Mouse (Mus musculus): ENCODE results near the gene A530064D06Rik. TPM values are rescaled to one million over a fixed set of nuclear protein-coding genes. Genes with fewer than 3 reads are reported as not detected.

Gene A530064D06Rik
- polyA plus RNA-seq, 1 experiment, result not detected

- TF ChIP-seq POLR2A (IDR thresholded peaks at IDR 0.05; ENCODE audit: low read depth, low read length), result no peak
- TF ChIP-seq CTCF (IDR thresholded peaks at IDR 0.05; ENCODE audit: borderline replicate concordance, insufficient read depth, low read length), result no peak
- Histone ChIP-seq H3K4me1 (ENCODE audit: control insufficient read depth, insufficient read depth, low read length) (no peaks in the 10 kb centered on the region), H3K27ac (ENCODE audit: insufficient read depth, low read length) (no peak overlapping the region), H3K4me3 (ENCODE audit: insufficient read depth, low read length) (no peak overlapping the region)
Measured at GRCm38 (mm10) chr17:48120456-48120855, 46.6 kb downstream of the A530064D06Rik start.

- no peak overlapping the region for H3K27ac ChIP-seq (ENCODE audit: insufficient read depth, low read length)
- TF ChIP-seq CTCF (IDR thresholded peaks at IDR 0.05; ENCODE audit: borderline replicate concordance, insufficient read depth, low read length), result peak; percentile 31; the same call in 1 of the 2 replicates
- no peak for TF ChIP-seq POLR2A (IDR thresholded peaks at IDR 0.05; ENCODE audit: low read depth, low read length)
- no peaks in the 10 kb centered on the region for H3K4me1 ChIP-seq (ENCODE audit: control insufficient read depth, insufficient read depth, low read length)
- H3K4me3 ChIP-seq (ENCODE audit: insufficient read depth, low read length), result no peak overlapping the region
Measured at GRCm38 (mm10) chr17:48119656-48120055, 47.4 kb downstream of the A530064D06Rik start.

- no peak overlapping the region for H3K27ac ChIP-seq (ENCODE audit: insufficient read depth, low read length)
- no peak overlapping the region for H3K4me3 ChIP-seq (ENCODE audit: insufficient read depth, low read length)
- no peaks in the 10 kb centered on the region for H3K4me1 ChIP-seq (ENCODE audit: control insufficient read depth, insufficient read depth, low read length)
- TF ChIP-seq CTCF (IDR thresholded peaks at IDR 0.05; ENCODE audit: borderline replicate concordance, insufficient read depth, low read length) (no peak), POLR2A (IDR thresholded peaks at IDR 0.05; ENCODE audit: low read depth, low read length) (no peak)
Measured at GRCm38 (mm10) chr17:48118570-48118969, 48.5 kb downstream of the A530064D06Rik start.

- H3K27ac ChIP-seq (ENCODE audit: insufficient read depth, low read length), result no peak overlapping the region
- H3K4me3 ChIP-seq (ENCODE audit: insufficient read depth, low read length), result no peak overlapping the region
- no peaks in the 10 kb centered on the region for H3K4me1 ChIP-seq (ENCODE audit: control insufficient read depth, insufficient read depth, low read length)
- TF ChIP-seq CTCF (IDR thresholded peaks at IDR 0.05; ENCODE audit: borderline replicate concordance, insufficient read depth, low read length) (no peak), POLR2A (IDR thresholded peaks at IDR 0.05; ENCODE audit: low read depth, low read length) (no peak)
Measured at GRCm38 (mm10) chr17:48110547-48111287, 56.4 kb downstream of the A530064D06Rik start.

- H3K4me1 ChIP-seq (ENCODE audit: control insufficient read depth, insufficient read depth, low read length), result no peaks in the 10 kb centered on the region
- H3K27ac ChIP-seq (ENCODE audit: insufficient read depth, low read length), result no peak overlapping the region
- no peak for TF ChIP-seq POLR2A (IDR thresholded peaks at IDR 0.05; ENCODE audit: low read depth, low read length)
- TF ChIP-seq CTCF (IDR thresholded peaks at IDR 0.05; ENCODE audit: borderline replicate concordance, insufficient read depth, low read length), result no peak
- H3K4me3 ChIP-seq (ENCODE audit: insufficient read depth, low read length), result no peak overlapping the region
Measured at GRCm38 (mm10) chr17:48108520-48108919, 58.6 kb downstream of the A530064D06Rik start.

- Histone ChIP-seq H3K4me1 (ENCODE audit: control insufficient read depth, insufficient read depth, low read length) (no peaks in the 10 kb centered on the region), H3K4me3 (ENCODE audit: insufficient read depth, low read length) (no peak overlapping the region), H3K27ac (ENCODE audit: insufficient read depth, low read length) (no peak overlapping the region)
- TF ChIP-seq POLR2A (IDR thresholded peaks at IDR 0.05; ENCODE audit: low read depth, low read length) (no peak), CTCF (IDR thresholded peaks at IDR 0.05; ENCODE audit: borderline replicate concordance, insufficient read depth, low read length) (no peak)
Measured at GRCm38 (mm10) chr17:48107862-48108261, 59.2 kb downstream of the A530064D06Rik start.

GRCm38 (mm10) chr17:48107333-48107732, 59.7 kb downstream of the A530064D06Rik start:
- TF ChIP-seq POLR2A (IDR thresholded peaks at IDR 0.05; ENCODE audit: low read depth, low read length) (no peak), CTCF (IDR thresholded peaks at IDR 0.05; ENCODE audit: borderline replicate concordance, insufficient read depth, low read length) (no peak)
- Histone ChIP-seq H3K27ac (ENCODE audit: insufficient read depth, low read length) (no peak overlapping the region), H3K4me1 (ENCODE audit: control insufficient read depth, insufficient read depth, low read length) (no peaks in the 10 kb centered on the region), H3K4me3 (ENCODE audit: insufficient read depth, low read length) (no peak overlapping the region)

GRCm38 (mm10) chr17:48100441-48101417, 66.3 kb downstream of the A530064D06Rik start:
- no peaks in the 10 kb centered on the region; the same call in 1 of the 2 replicates for H3K4me1 ChIP-seq (ENCODE audit: control insufficient read depth, insufficient read depth, low read length)
- no peak for TF ChIP-seq POLR2A (IDR thresholded peaks at IDR 0.05; ENCODE audit: low read depth, low read length)
- TF ChIP-seq CTCF (IDR thresholded peaks at IDR 0.05; ENCODE audit: borderline replicate concordance, insufficient read depth, low read length), result peak; percentile 98

GRCm38 (mm10) chr17:48099312-48099711, 67.8 kb downstream of the A530064D06Rik start:
- Histone ChIP-seq H3K27ac (ENCODE audit: insufficient read depth, low read length) (no peak overlapping the region), H3K4me3 (ENCODE audit: insufficient read depth, low read length) (no peak overlapping the region), H3K4me1 (ENCODE audit: control insufficient read depth, insufficient read depth, low read length) (no peaks in the 10 kb centered on the region; the same call in 1 of the 2 replicates)
- TF ChIP-seq POLR2A (IDR thresholded peaks at IDR 0.05; ENCODE audit: low read depth, low read length) (no peak), CTCF (IDR thresholded peaks at IDR 0.05; ENCODE audit: borderline replicate concordance, insufficient read depth, low read length) (no peak)

More at GRCm38 (mm10) chr17:48100441-48101417, 66.3 kb downstream of the A530064D06Rik start:
- H3K27ac ChIP-seq (ENCODE audit: insufficient read depth, low read length), result no peak overlapping the region
- no peak overlapping the region for H3K4me3 ChIP-seq (ENCODE audit: insufficient read depth, low read length)

Other genes starting within 250 kb of the A530064D06Rik start
- gene Foxp4, start 242.6 kb downstream of the A530064D06Rik start, polyA plus RNA-seq (2011; ENCODE audit: insufficient read length, low read depth, missing spikeins), result 27.2 and 29.5 TPM in 2 replicates
- gene 1700122O11Rik, start 129.0 kb downstream of the A530064D06Rik start, polyA plus RNA-seq (2011; ENCODE audit: insufficient read length, low read depth, missing spikeins), result not detected in 2 replicates
- gene 1700067P10Rik, start 78.0 kb downstream of the A530064D06Rik start, polyA plus RNA-seq (2011; ENCODE audit: insufficient read length, low read depth, missing spikeins), result not detected in 2 replicates
- gene 9830107B12Rik, start 21.0 kb downstream of the A530064D06Rik start, polyA plus RNA-seq (2011; ENCODE audit: insufficient read length, low read depth, missing spikeins), result not detected in 2 replicates
- 0.33 TPM in 1 of 2 replicates, not detected in the other for gene Trem1, start 65.5 kb upstream of the A530064D06Rik start, polyA plus RNA-seq (2011; ENCODE audit: insufficient read length, low read depth, missing spikeins)
- not detected in 2 replicates for gene Trem3, start 80.5 kb upstream of the A530064D06Rik start, polyA plus RNA-seq (2011; ENCODE audit: insufficient read length, low read depth, missing spikeins)
- gene Treml4, start 97.0 kb upstream of the A530064D06Rik start, polyA plus RNA-seq (2011; ENCODE audit: insufficient read length, low read depth, missing spikeins), result not detected in 2 replicates
- not detected in 2 replicates for gene Treml2, start 132.2 kb upstream of the A530064D06Rik start, polyA plus RNA-seq (2011; ENCODE audit: insufficient read length, low read depth, missing spikeins)
- gene B430306N03Rik, start 148.9 kb upstream of the A530064D06Rik start, polyA plus RNA-seq (2011; ENCODE audit: insufficient read length, low read depth, missing spikeins), result 0.19 TPM in 1 of 2 replicates, not detected in the other
- gene Trem2, start 179.1 kb upstream of the A530064D06Rik start, polyA plus RNA-seq (2011; ENCODE audit: insufficient read length, low read depth, missing spikeins), result 0.32 and 2.2 TPM in 2 replicates
- gene Treml1, start 192.6 kb upstream of the A530064D06Rik start, polyA plus RNA-seq (2011; ENCODE audit: insufficient read length, low read depth, missing spikeins), result not detected in 2 replicates
- gene Nfya, start 242.6 kb upstream of the A530064D06Rik start, polyA plus RNA-seq (2011; ENCODE audit: insufficient read length, low read depth, missing spikeins), result 31.9 and 41.5 TPM in 2 replicates
- gene Oard1, start 242.7 kb upstream of the A530064D06Rik start, polyA plus RNA-seq (2011; ENCODE audit: insufficient read length, low read depth, missing spikeins), result 17.1 and 18.9 TPM in 2 replicates